Mouse (Mus musculus): Measurements from ENCODE around the gene Tia1. TPM values are rescaled to one million over a fixed set of nuclear protein-coding genes. Genes with fewer than 3 reads are reported as not detected.

The Tia1 gene
- total and polyA plus RNA-seq, 2 experiments from 2014 or later: 148 to 190 TPM

DNA sequence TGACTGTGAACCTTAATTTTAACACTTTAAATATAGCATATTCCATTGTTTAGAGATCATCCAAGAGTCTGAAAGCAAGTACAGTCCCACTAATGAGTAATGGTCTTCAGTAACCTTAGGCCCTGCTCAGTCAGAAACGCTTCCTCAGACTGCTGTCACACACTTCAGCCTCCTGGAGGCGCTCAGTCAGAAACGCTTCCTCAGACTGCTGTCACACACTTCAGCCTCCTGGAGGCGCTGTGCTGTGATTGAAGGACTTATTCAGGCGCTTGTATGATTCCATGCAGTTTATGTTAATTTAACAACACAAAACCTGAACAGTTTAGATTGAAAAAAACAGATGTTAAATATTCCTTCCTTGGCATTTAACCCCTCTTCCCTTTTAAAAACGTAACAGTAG lies 16.5 kb downstream of the Tia1 start:
- no peak overlapping the region for H3K4me2 ChIP-seq (ENCODE audit: low read depth, low read length)
- H3K9me3 ChIP-seq (ENCODE audit: low read length): no peaks in the 10 kb centered on the region
- no peaks in the 10 kb centered on the region for H3K27me3 ChIP-seq (ENCODE audit: insufficient read depth, low read length)
- H3K4me1 ChIP-seq (ENCODE audit: insufficient read depth, low read length): no peaks in the 10 kb centered on the region
- H3K36me3 ChIP-seq (ENCODE audit: insufficient read depth, low read length): peaks cover 61% of the 10 kb centered on the region
- ATAC-seq (0 out of 2 replicates have a peak, but pooled peaks have one; percentile 56), DNase-seq (ENCODE audit: low spot score) (peak; percentile 53)
- 76% methylated on average over 6 of the region's 6 CpGs for WGBS
- peak; percentile 60 for TF ChIP-seq CTCF (IDR thresholded peaks at IDR 0.05; ENCODE audit: low read depth)
- H3K9ac ChIP-seq (replicated peaks; ENCODE audit: low read length): no peak overlapping the region
- H3K27ac ChIP-seq: no peak overlapping the region
- H3K4me3 ChIP-seq (ENCODE audit: low read length): no peak overlapping the region

DNA sequence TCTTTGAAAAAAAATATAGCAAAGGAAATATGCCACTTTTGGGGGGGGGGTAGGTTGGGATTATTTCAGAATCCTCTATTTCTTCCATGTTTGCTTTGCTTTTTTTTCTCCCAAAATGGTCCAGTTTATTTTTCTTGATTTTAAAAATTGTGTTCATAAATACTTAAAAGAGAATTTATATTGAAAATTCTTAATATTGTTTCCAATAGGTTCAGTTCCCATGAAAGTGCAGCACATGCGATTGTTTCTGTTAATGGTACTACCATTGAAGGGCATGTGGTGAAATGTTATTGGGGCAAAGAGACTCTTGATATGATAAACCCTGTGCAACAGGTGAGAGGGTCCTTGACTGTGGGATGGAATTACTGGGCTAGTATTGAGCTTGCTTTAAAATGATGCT lies 22.3 kb downstream of the Tia1 start, which contains the start of gene Gm44790:
TSS of gene Gm44790 (plus strand) at position 301 of the 400 bp plus-strand sequence.
- DNase-seq (ENCODE audit: low spot score) (no peak), ATAC-seq (no peak)
- Histone ChIP-seq H3K4me2 (ENCODE audit: low read depth, low read length) (no peak within 1 kb of the TSS), H3K9ac (replicated peaks; ENCODE audit: low read length) (no peak within 1 kb of the TSS), H3K27ac (no peak within 1 kb of the TSS), H3K9me3 (ENCODE audit: low read length) (no peaks in the 10 kb centered on the region), H3K27me3 (ENCODE audit: insufficient read depth, low read length) (no peaks in the 10 kb centered on the region), H3K4me1 (ENCODE audit: insufficient read depth, low read length) (no peaks in the 10 kb centered on the region), H3K36me3 (ENCODE audit: insufficient read depth, low read length) (peaks cover 52% of the 10 kb centered on the region), H3K4me3 (ENCODE audit: low read length) (no peak within 1 kb of the TSS)
- WGBS: 96% methylated on average over 1 of the region's 1 CpGs
- no peak for TF ChIP-seq CTCF (IDR thresholded peaks at IDR 0.05; ENCODE audit: low read depth)

GRCm38 (mm10) chr6:86431531-86431930 lies 27.5 kb downstream of the Tia1 start:
- Histone ChIP-seq H3K9me3 (ENCODE audit: low read length) (no peaks in the 10 kb centered on the region), H3K4me1 (ENCODE audit: insufficient read depth, low read length) (no peaks in the 10 kb centered on the region), H3K27ac (no peak overlapping the region), H3K27me3 (ENCODE audit: insufficient read depth, low read length) (no peaks in the 10 kb centered on the region), H3K36me3 (ENCODE audit: insufficient read depth, low read length) (peaks cover 50% of the 10 kb centered on the region), H3K9ac (replicated peaks; ENCODE audit: low read length) (no peak overlapping the region), H3K4me3 (ENCODE audit: low read length) (no peak overlapping the region), H3K4me2 (ENCODE audit: low read depth, low read length) (no peak overlapping the region)
- ATAC-seq: no peak
- TF ChIP-seq CTCF (IDR thresholded peaks at IDR 0.05; ENCODE audit: low read depth): no peak
- no peak for DNase-seq (ENCODE audit: low spot score)
- WGBS: 97% methylated on average over 3 of the region's 3 CpGs

- WGBS: 95% methylated on average over 1 of the region's 1 CpGs
- no peak for TF ChIP-seq CTCF (IDR thresholded peaks at IDR 0.05; ENCODE audit: low read depth)
- no peak overlapping the region for H3K4me2 ChIP-seq (ENCODE audit: low read depth, low read length)
- peaks cover 28% of the 10 kb centered on the region for H3K36me3 ChIP-seq (ENCODE audit: insufficient read depth, low read length)
- no peaks in the 10 kb centered on the region; the same call in 1 of the 2 replicates for H3K4me1 ChIP-seq (ENCODE audit: insufficient read depth, low read length)
- DNase-seq (ENCODE audit: low spot score) (no peak), ATAC-seq (no peak)
- H3K9me3 ChIP-seq (ENCODE audit: low read length): no peaks in the 10 kb centered on the region
- no peak overlapping the region for H3K27ac ChIP-seq
- H3K4me3 ChIP-seq (ENCODE audit: low read length): no peak overlapping the region
- no peaks in the 10 kb centered on the region for H3K27me3 ChIP-seq (ENCODE audit: insufficient read depth, low read length)
- H3K9ac ChIP-seq (replicated peaks; ENCODE audit: low read length): no peak overlapping the region
These were observed 29.7 kb downstream of the Tia1 start for GRCm38 (mm10) chr6:86433696-86434095.

- ATAC-seq: peak; percentile 44; the same call in 1 of the 2 replicates
These were observed 33.7 kb downstream of the Tia1 start for GRCm38 (mm10) chr6:86437711-86438110.

GRCm38 (mm10) chr6:86438272-86439118 lies 34.5 kb downstream of the Tia1 start, which contains the start of gene C87436:
C87436 (plus strand) TSS chr6:86438374.
- Histone ChIP-seq H3K4me2 (ENCODE audit: low read depth, low read length) (peak within 1 kb of the TSS; percentile 88), H3K27me3 (ENCODE audit: insufficient read depth, low read length) (no peaks in the 10 kb centered on the region), H3K36me3 (ENCODE audit: insufficient read depth, low read length) (peaks cover 16% of the 10 kb centered on the region), H3K9me3 (ENCODE audit: low read length) (no peaks in the 10 kb centered on the region), H3K4me1 (ENCODE audit: insufficient read depth, low read length) (peaks cover 7% of the 10 kb centered on the region; the same call in 1 of the 2 replicates), H3K9ac (replicated peaks; ENCODE audit: low read length) (peak within 1 kb of the TSS; percentile 79), H3K4me3 (ENCODE audit: low read length) (peak within 1 kb of the TSS; percentile 74), H3K27ac (peak within 1 kb of the TSS; percentile 90)
- ATAC-seq (peak; percentile 97), DNase-seq (ENCODE audit: low spot score) (peak; percentile 97)
- under 1% methylated on average over 59 of the region's 59 CpGs for WGBS
- TF ChIP-seq CTCF (IDR thresholded peaks at IDR 0.05; ENCODE audit: low read depth): peak; percentile 70

More at GRCm38 (mm10) chr6:86437711-86438110, 33.7 kb downstream of the Tia1 start:
- DNase-seq (ENCODE audit: low spot score): peak; percentile 71
- Histone ChIP-seq H3K27ac (peak overlapping the region; percentile 90), H3K27me3 (ENCODE audit: insufficient read depth, low read length) (no peaks in the 10 kb centered on the region), H3K36me3 (ENCODE audit: insufficient read depth, low read length) (peaks cover 15% of the 10 kb centered on the region), H3K4me1 (ENCODE audit: insufficient read depth, low read length) (peaks cover 7% of the 10 kb centered on the region; the same call in 1 of the 2 replicates), H3K9ac (replicated peaks; ENCODE audit: low read length) (peak overlapping the region; percentile 79), H3K4me3 (ENCODE audit: low read length) (peak overlapping the region; percentile 74), H3K4me2 (ENCODE audit: low read depth, low read length) (peak overlapping the region; percentile 88), H3K9me3 (ENCODE audit: low read length) (no peaks in the 10 kb centered on the region)
- peak; percentile 70 for TF ChIP-seq CTCF (IDR thresholded peaks at IDR 0.05; ENCODE audit: low read depth)
- WGBS: 2% methylated on average over 14 of the region's 14 CpGs

Measured in hindbrain, postnatal 0 days (tissue).